Mouse (Mus musculus) cerebellum, adult 8-10 months (tissue): ENCODE data around the gene Smpd4.
"Not testable (repeated sequence)": the region's sequence is repeated elsewhere in the genome, so short reads cannot be mapped to it uniquely, and the experiment has no call there.

ENCODE experiments used
- DNase-seq: peaks from one replicate; pipeline ENCODE4 v3.0.0; 2022

Gene Smpd4

GRCm38 (mm10) chr16:17619198-17620105, at the start of gene Smpd4:
Gene Smpd4 (plus strand): TSS chr16:17619354.
- DNase-seq: peak; percentile 92

GRCm38 (mm10) chr16:17575870-17576824, 43.0 kb upstream of the Smpd4 start:
- DNase-seq: peak; percentile 78

GRCm38 (mm10) chr16:17576825-17577215, 42.3 kb upstream of the Smpd4 start:
- no peak for DNase-seq

GRCm38 (mm10) chr16:17583064-17583463, 36.1 kb upstream of the Smpd4 start, which contains the start of gene Slc7a4:
Gene Slc7a4 (minus strand): TSS chr16:17583214.
- no peak for DNase-seq

GRCm38 (mm10) chr16:17584555-17584954, 34.6 kb upstream of the Smpd4 start:
- DNase-seq: no peak

GRCm38 (mm10) chr16:17590731-17591130, 28.4 kb upstream of the Smpd4 start:
- no peak for DNase-seq

DNA sequence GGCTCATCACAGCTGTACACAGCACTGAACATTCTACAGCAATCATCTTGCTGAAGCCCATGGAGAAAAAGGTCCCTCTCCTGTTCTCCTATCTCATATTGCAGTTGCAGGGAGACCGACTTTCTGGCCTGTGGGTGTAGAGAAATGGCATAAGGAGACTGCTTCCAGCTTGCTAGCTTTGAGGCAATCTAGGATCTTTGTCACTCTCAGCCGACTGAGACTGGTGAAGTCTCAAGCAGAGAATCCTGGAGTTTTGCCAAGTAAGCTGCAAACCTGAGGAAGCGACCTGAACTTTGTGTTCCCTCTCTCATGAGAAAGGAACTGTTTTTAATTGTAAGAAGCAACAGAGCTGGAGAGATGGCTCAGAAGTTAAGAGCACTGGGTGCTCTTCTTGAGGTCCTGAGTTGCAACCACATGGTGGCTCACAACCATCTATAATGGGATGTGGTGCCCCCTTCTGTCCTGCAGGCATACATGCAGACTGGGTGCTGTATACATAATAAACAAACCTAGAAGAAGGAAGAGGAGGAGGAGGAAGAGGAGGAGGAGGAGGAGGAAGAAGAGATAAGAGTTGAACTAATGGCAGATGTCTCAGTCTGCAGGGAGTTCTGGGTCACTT, 18.1 kb upstream of the Smpd4 start:
- DNase-seq: no peak

DNA sequence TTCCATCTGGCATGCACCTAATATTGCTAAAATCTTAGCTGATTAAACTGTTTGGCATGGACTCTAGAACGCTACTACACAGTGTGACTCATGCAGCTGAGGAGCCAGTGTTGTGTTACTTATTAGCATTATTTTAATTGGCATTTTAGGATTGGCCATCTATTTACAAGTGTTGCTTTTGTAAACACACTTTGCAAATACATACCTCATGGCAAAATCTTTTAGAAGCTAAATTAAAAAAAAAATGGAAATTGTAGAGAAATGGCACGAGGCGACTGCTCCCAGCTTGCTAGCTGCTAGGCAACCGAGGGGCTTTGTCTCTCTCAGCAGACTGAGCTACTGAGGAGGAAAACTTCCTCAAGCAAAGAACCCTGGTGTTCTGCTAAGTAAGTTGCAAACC, 14.2 kb upstream of the Smpd4 start:
- no peak for DNase-seq

GRCm38 (mm10) chr16:17605684-17606083, 13.5 kb upstream of the Smpd4 start:
- no peak for DNase-seq

DNA sequence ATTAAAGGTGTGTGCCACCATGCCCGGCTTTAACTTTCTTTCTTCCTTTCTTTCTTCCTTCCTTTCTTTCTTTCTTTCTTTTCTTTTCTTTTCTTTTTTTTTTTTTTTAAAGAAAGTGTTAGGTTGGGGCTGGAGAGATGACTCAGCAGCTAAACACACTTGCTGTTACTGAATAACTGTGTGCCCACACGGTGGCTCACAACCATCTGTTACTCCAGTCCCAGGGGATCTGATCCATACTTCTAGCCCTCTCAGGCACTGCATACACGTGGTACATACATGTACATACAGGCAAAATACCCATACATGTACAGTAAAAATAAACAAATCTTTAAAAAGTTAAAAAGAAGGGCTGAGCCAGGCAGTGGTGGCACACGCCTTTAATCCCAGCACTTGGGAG, 7.8 kb upstream of the Smpd4 start:
- DNase-seq: no peak

GRCm38 (mm10) chr16:17614740-17615139, 4.4 kb upstream of the Smpd4 start:
- DNase-seq: not testable (repeated sequence)

DNA sequence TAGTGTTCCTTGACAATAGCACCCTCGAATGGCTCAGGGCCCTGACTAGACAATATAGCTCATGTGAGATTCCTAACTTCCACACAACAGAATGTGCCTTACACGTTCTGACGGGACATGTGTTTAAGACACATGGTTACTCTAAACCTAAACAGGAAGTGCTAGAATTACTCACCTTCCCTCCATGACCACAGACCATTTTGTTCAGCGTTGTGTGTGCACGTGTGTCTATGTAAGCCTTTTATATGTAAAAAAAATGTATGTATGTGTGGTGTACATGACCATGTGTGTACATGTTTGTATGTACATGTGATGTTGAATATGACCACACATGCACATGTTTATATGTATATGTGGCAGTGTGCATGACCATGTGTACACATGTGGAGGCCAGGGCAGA, 2.9 kb upstream of the Smpd4 start:
- no peak for DNase-seq

DNA sequence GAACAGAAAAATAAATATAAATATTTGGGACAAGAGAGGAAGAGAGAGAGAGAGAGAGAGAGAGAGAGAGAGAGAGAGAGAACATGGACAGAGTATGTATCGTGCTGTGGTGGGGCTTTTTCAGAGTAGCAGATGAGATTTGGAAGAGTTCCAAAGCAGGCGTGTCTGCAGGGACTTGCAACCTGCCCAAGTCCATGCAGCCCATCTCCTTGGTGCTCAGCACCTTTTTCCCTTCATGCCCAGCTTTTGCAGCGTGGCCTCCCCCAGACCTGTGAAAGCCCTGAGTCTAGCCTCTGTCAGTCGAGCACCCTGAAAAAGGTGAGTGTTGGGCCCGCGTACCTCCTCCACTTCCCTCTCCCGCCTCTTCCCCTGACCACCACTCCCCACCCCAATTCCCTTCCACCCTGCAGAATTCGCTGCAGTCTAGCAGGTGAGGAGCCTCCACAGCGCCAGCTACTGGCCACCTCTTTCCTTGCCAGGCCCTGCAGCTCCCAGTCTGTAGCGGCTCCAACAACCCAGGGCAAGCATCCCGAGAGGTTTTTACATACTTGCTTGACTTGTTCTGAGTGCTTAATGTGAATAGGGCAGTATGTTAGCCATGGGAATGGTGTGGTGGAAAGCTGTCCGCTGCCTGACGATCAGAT, 1.1 kb upstream of the Smpd4 start:
- peak; percentile 58 for DNase-seq

GRCm38 (mm10) chr16:17621936-17622335, 2.8 kb downstream of the Smpd4 start:
- DNase-seq: no peak

GRCm38 (mm10) chr16:17625488-17626268, 6.5 kb downstream of the Smpd4 start:
- DNase-seq: no peak

DNA sequence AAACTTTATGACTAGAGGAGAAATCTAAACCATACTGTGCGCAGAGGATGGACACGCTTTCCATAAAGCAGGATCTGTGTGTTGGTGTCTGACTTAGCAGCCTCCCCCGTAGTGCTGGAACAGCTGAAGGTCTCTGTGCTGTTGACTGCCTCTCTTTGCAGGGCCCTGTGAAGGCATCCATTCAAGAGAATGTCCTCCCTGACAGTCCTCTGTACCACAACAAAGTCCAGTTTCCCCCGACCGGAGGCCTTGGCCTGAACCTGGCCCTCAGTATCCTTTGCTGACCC, 7.1 kb downstream of the Smpd4 start:
- DNase-seq: no peak

- DNase-seq: no peak
These were observed 13.4 kb downstream of the Smpd4 start for GRCm38 (mm10) chr16:17632580-17632979.

- DNase-seq: no peak
These were observed 14.5 kb downstream of the Smpd4 start for GRCm38 (mm10) chr16:17633481-17634181.

DNA sequence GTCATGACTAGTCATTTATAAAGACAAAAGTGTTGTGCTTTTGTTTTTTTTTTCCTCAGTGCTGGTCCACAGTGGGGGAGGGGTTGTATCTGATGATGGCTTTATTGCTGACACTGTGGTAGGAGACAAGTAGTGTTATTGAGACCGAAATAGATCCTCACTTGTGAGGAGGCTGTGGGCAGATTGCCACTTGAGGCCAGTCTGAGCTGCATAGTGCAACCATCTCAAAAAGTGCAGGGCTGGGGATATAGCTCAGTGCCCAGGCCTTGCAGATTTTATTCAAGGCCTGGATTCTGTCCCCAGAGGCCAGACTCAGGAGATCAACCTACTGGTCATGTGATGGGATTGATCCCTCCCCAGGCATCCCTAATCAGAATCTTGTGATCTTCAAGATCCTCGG, 17.8 kb downstream of the Smpd4 start:
- no peak for DNase-seq

GRCm38 (mm10) chr16:17637610-17638009, 18.5 kb downstream of the Smpd4 start:
- DNase-seq: no peak

- no peak for DNase-seq
These were observed 19.0 kb downstream of the Smpd4 start for GRCm38 (mm10) chr16:17638036-17638628.
